Mouse (Mus musculus): ENCODE measurements at regions not wholly inside any gene's neighbourhood (a gene's known extent, or its start where the extent isn't known, plus 50 kb on each side); places are given as distances from the start of the nearest gene placed in this dataset.

DNA sequence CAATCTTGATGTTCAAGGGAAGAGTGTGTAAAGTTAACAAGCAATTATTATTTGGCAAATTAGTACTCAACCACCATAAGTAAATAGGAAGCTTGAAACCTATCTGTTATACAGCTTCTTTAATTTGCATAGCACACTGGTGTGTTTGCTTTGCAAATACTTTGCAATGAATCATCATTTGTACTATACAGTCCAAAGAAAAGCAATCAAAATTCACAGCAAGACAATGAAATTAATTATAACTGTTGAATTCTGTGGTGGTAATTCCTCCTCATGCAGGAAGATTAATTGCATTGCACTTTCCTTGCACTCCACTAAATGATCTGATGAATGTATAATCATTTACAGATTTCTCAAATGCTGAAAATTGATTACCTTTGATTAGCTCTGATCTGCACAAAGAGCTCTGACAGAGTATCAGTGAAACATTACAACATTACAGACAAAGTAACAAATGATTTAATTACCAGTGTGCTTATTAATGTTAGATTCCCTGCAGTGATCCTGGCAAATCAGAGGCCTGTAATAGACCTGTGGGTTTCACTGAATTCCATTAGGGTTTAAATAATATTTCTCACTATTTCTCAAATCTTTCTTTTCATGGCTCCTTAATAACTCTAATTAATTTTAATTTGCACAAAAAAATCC, 457.9 kb downstream of the Prkd1 start:
- no peaks in the 10 kb centered on the region for H3K4me1 ChIP-seq
- no peak for ATAC-seq
- H3K27me3 ChIP-seq (replicated peaks) = no peaks in the 10 kb centered on the region

DNA sequence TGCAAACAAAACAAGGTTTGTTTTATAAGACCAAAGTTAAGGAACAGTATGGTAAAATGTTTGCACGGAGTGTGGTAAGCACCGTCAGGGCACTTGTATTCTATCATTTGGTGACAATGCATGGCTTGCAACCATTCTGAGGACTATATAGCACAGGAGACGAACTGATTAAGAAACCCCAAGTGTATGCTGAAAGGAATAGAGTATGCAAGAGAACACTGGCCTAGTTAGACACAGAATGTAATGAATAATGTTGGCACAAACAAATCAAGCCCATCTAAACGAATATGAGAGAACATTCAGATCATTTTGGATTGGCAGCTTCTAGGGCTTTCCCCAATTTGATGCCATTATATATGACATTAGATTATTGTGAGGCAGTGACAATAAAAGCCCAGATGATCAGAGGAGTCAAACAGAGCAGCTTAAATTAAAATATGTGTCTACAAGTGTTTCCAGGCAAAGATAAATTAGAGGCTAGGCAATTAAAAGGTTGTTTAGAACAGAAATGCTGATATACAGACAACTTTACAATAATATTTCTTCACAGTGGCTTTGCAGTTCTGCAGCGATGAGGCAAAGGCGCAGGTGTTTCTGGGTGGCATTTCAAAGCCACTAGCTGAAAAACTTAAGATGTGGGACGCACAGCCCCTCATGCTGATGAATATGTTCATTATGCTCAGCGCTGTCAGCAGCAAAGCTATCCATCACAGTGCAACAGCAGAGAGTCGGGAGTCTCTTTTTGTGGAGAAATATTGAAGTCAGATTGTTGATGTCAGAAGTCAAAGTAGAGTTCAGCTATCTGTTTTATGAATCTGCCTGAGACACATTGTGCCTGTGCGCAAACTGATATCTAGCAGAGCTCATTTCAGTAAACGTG, 456.9 kb downstream of the Prkd1 start:
- Histone ChIP-seq H3K9me3 (replicated peaks) (no peaks in the 10 kb centered on the region), H3K27ac (no peak overlapping the region), H3K9ac (no peak overlapping the region), H3K27me3 (replicated peaks) (no peaks in the 10 kb centered on the region), H3K4me1 (no peaks in the 10 kb centered on the region), H3K4me2 (no peak overlapping the region), H3K36me3 (no peaks in the 10 kb centered on the region), H3K4me3 (no peak overlapping the region)
- WGBS (ENCODE audit: insufficient replicate concordance) = 67% methylated on average over 11 of the region's 11 CpGs
- ATAC-seq = no peak

More for the DNA sequence above, 457.9 kb downstream of the Prkd1 start:
- no peaks in the 10 kb centered on the region for H3K9me3 ChIP-seq (replicated peaks)
- H3K4me2 ChIP-seq = no peak overlapping the region
- H3K9ac ChIP-seq = no peak overlapping the region
- H3K4me3 ChIP-seq = no peak overlapping the region
- H3K27ac ChIP-seq = no peak overlapping the region
- H3K36me3 ChIP-seq = no peaks in the 10 kb centered on the region

DNA sequence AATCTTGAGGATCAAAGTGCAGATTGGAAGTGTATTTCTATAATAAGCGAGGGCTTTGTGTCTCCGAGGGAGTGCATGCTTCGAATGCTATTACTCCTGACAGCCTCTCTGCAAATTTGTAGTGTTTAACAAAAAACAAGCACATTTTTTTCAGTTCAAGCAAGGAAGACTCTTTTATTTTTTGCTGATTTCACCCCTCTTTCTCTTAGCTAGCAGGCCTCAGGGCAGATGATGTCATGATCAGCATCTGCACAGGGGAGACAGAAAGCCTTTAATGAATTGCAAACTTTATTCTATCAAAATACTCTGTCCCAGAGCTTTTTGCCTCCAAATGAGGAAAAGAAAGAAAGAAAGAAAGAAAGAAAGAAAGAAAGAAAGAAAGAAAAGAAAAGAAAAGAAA, 455.4 kb downstream of the Prkd1 start:
- WGBS (ENCODE audit: insufficient replicate concordance) = 76% methylated on average over 3 of the region's 3 CpGs
- Histone ChIP-seq H3K36me3 (no peaks in the 10 kb centered on the region), H3K9me3 (replicated peaks) (no peaks in the 10 kb centered on the region), H3K4me3 (no peak overlapping the region), H3K9ac (no peak overlapping the region), H3K4me1 (no peaks in the 10 kb centered on the region), H3K27ac (no peak overlapping the region), H3K27me3 (replicated peaks) (no peaks in the 10 kb centered on the region), H3K4me2 (no peak overlapping the region)
- no peak for ATAC-seq

DNA sequence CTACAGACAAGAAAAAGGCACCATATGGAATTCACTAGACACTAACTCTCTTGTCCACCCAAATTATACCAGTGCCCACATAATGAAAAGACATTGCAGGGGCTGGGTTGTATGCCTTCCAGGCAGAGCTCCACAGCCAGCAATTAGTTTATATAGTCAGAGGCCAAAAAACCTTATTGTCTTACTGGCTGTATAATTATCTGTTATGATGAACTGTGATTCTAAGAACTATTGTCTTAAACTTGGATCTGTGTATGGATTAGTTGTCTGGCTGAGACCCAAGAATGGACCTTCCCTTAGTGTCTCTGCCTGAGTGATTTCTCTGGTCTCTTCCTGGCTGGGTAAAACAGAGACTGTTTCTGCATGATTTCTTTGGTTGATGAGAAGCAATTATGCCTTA, 454.2 kb downstream of the Prkd1 start:
- Histone ChIP-seq H3K4me3 (no peak overlapping the region), H3K4me2 (no peak overlapping the region), H3K36me3 (no peaks in the 10 kb centered on the region), H3K9ac (no peak overlapping the region), H3K27me3 (replicated peaks) (no peaks in the 10 kb centered on the region), H3K27ac (no peak overlapping the region), H3K9me3 (replicated peaks) (no peaks in the 10 kb centered on the region), H3K4me1 (no peaks in the 10 kb centered on the region)
- no peak for ATAC-seq

DNA sequence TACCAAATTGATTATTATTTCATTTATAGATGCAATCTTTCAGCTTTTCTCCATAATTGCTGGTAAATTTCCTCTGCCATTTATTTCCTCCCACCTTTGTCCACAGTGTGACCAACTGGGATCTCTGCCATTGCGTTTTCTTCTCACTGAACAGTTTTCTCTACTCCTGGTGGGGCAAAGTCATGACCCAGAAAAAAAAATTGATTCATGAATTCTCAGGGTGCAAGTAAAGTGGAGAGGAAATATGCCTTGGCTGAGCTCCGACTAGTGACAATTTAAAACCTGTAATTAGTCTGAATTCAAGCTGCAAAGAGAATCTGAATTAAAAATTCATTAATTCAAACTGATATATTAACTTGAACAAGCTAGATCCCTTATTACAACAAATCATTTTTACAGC, 452.6 kb downstream of the Prkd1 start:
- 50% methylated on average over 2 of the region's 2 CpGs for WGBS (ENCODE audit: insufficient replicate concordance)
- Histone ChIP-seq H3K27me3 (replicated peaks) (no peaks in the 10 kb centered on the region), H3K27ac (no peak overlapping the region), H3K4me2 (no peak overlapping the region), H3K9ac (no peak overlapping the region), H3K36me3 (no peaks in the 10 kb centered on the region), H3K4me3 (no peak overlapping the region), H3K9me3 (replicated peaks) (no peaks in the 10 kb centered on the region), H3K4me1 (no peaks in the 10 kb centered on the region)
- no peak for ATAC-seq

DNA sequence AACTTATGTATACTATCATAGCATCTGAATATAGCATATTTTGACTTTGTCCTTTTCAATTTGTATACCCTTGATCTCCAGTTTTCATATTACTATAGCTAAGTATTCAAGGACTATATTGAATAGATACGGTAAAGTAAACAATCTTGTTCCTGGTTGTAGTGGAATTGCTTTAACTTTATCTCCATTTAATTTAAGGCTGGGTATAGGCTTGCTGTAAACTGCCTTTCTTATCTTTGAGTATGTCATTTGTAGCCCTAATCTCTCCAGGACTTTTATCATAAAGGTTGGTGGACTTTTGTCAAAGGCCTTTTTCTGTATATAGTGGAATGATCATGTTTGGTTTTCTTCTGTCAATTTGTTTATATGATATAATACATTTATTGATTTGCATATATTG, 407.8 kb downstream of the Prkd1 start:
- Histone ChIP-seq H3K9ac (no peak overlapping the region), H3K36me3 (no peaks in the 10 kb centered on the region), H3K27ac (no peak overlapping the region), H3K9me3 (replicated peaks) (no peaks in the 10 kb centered on the region), H3K4me1 (no peaks in the 10 kb centered on the region), H3K27me3 (replicated peaks) (no peaks in the 10 kb centered on the region), H3K4me2 (no peak overlapping the region), H3K4me3 (no peak overlapping the region)
- 69% methylated on average over 1 of the region's 1 CpGs for WGBS (ENCODE audit: insufficient replicate concordance)
- ATAC-seq = no peak

DNA sequence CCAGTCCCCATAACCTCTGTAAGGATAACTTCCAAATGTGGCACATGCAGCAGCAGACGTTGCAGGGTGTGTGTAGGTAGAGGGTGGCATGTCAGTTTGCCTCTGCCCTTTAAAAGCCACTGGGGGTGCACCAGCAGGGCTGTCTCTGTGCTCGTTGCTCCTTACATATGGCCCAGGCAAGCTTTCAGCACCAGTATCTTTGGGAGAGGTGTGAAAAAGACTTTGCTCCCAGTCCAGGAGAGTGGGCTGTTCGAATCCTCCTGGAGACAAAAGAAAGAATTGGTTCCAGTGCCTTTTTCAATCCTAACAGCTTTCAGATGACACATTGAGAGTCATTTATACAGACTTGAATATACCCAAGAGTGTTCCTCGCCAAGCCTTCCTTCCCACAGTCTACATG, 390.0 kb downstream of the Prkd1 start:
- ATAC-seq = no peak
- no peak overlapping the region for H3K9ac ChIP-seq
- H3K4me1 ChIP-seq = no peaks in the 10 kb centered on the region
- no peak overlapping the region for H3K27ac ChIP-seq
- H3K4me2 ChIP-seq = no peak overlapping the region
- WGBS (ENCODE audit: insufficient replicate concordance) = 49% methylated on average over 4 of the region's 4 CpGs
- no peaks in the 10 kb centered on the region for H3K36me3 ChIP-seq
- no peaks in the 10 kb centered on the region for H3K27me3 ChIP-seq (replicated peaks)
- no peaks in the 10 kb centered on the region for H3K9me3 ChIP-seq (replicated peaks)
- no peak overlapping the region for H3K4me3 ChIP-seq

DNA sequence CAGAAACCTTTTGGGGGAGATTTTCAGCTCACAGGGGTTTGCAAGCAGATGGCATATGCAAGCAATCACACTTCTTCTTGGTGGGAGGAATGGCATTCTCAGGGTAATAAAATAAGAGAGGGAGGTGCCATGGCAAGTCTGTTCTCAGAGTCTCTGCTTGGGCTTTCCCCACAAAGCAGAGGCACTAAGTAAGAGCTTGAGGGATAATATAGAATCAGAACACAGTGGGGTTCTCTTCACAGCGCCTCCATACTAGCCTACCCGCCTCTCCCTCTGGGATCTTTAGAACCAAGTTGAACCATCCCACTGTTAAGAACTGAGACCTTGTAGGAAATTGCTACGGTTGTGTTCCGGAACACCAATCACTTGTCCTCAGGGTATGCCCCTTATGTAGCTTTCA, 387.8 kb downstream of the Prkd1 start:
- Histone ChIP-seq H3K36me3 (no peaks in the 10 kb centered on the region), H3K27me3 (replicated peaks) (no peaks in the 10 kb centered on the region), H3K4me3 (no peak overlapping the region), H3K27ac (no peak overlapping the region), H3K9ac (no peak overlapping the region), H3K4me2 (no peak overlapping the region), H3K4me1 (no peaks in the 10 kb centered on the region), H3K9me3 (replicated peaks) (no peaks in the 10 kb centered on the region)
- no peak for ATAC-seq
- 69% methylated on average over 4 of the region's 4 CpGs for WGBS (ENCODE audit: insufficient replicate concordance)

DNA sequence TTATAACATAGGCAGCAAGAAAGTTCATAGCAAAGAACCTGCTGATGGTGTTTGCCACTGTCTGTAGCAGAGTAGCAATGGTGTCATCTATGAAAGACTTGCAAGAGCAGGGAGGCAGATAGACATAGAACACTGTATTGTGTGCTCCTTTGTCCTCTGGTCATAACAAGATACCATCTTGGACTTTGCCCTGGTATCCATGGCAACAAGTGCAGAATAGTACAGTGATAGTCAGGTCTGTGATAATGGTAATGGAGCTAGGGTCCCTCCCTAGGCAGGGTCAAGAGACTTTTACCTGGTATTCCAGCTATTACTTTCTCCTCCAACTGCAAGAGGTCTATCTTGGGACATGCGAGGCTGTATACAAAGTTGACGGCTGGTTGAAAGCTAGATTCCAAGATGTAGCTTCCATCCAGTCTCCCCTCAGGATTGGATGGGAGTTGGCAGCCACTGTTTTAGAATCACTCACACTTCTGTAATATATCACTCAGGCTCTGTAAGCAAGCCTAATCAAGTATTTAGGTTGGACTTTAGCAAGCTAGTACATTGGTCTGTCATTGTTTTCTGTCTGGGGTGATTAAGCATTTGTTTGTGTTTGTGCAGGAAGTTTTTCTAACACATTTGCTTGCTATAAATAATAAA, 375.5 kb downstream of the Prkd1 start:
- ATAC-seq = no peak
- Histone ChIP-seq H3K4me1 (no peaks in the 10 kb centered on the region), H3K27ac (no peak overlapping the region), H3K36me3 (no peaks in the 10 kb centered on the region), H3K27me3 (replicated peaks) (no peaks in the 10 kb centered on the region), H3K9me3 (replicated peaks) (no peaks in the 10 kb centered on the region), H3K4me2 (no peak overlapping the region), H3K4me3 (no peak overlapping the region), H3K9ac (no peak overlapping the region)
- 86% methylated on average over 2 of the region's 2 CpGs for whole genome bisulfite sequencing (ENCODE audit: insufficient replicate concordance)

DNA sequence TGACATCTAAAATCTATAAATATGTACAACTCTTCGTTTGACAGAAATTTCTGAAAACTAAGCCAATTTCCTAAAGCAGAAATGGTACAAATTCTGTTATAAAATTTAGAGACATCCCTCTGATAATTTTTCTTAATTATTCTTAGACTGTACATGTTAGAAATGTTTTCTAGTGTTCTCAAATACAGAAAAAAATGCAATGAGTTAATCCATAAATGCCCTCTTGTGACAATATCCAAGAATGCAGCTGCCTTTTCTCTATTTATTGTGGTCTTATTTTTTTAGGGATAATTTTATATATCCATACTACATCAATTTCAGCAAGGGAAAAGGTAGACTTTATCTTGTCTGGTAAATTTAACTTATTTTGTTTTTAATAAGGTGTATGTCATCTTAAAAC, 367.3 kb downstream of the Prkd1 start:
- Histone ChIP-seq H3K9ac (no peak overlapping the region), H3K27ac (no peak overlapping the region), H3K4me1 (no peaks in the 10 kb centered on the region), H3K4me2 (no peak overlapping the region), H3K36me3 (no peaks in the 10 kb centered on the region), H3K4me3 (no peak overlapping the region), H3K27me3 (replicated peaks) (no peaks in the 10 kb centered on the region), H3K9me3 (replicated peaks) (no peaks in the 10 kb centered on the region)
- ATAC-seq = no peak
- WGBS (ENCODE audit: insufficient replicate concordance) = 31% methylated on average over 1 of the region's 1 CpGs

Data from liver, embryonic 12.5 days (tissue).